Mouse (Mus musculus) frontal cortex, postnatal 10 days (tissue): ENCODE measurements at regions not wholly inside any gene's neighbourhood (a gene's known extent, or its start where the extent isn't known, plus 50 kb on each side); places are given as distances from the start of the nearest gene placed in this dataset.
A peak's percentile ranks its signal among the peaks of the same experiment; 100 is the strongest.

Source experiments
- DNase-seq, 2 experiments: peaks; one replicate each; pipeline ENCODE4 v3.0.0; 2022; ENCODE audit warnings: low spot score in 2 of 2, mixed read lengths in 1 of 2

DNA sequence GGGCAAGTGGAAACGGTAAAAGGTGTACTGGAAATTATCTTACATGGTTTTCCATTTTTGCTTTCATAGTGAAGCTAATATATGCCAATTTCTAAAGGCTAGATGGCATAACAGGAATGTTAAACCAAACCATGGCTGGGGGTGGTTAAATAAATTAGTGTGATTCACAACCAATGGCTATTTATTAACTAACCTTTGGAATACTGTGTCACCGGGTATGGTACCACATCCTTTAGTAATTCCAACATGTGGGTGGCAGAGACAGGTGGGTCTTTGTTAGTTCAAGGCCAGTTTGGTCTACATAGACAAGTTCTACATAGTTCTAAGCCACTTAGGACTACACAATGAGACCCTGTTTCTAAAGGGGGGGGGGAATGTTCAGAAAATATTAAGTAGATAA lies 179.8 kb upstream of the Plxnc1 start:
- no peak for DNase-seq

- DNase-seq: no peak
Measured at GRCm38 (mm10) chr10:95120007-95120406, 175.4 kb upstream of the Plxnc1 start.

DNA sequence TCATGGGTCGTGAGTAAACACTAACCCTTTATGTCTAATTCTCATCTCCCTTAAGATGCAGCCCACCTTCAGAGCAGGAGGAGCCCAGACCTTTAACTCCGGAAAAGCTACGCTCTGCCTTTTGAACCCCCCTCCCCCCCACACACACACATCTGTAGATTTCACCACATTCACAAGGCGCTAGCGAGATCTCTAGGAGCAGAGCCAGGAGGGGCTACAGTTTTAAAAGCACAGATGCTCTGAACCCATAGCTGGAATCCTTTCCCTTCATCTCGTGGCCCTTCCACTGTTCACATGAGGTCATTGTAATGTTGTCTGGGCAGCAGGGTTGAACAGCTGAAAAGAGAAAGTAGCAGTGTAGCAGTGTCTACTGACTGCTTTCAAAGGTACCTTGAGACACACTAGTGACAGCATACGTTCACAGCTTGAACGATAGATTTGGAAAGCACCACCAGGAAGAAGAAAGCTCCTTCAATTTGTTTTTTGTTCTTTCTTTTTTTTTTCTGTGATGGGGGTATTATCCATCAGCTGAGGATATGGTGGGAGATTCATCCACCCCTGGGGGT lies 174.2 kb upstream of the Plxnc1 start:
- DNase-seq: no peak

DNA sequence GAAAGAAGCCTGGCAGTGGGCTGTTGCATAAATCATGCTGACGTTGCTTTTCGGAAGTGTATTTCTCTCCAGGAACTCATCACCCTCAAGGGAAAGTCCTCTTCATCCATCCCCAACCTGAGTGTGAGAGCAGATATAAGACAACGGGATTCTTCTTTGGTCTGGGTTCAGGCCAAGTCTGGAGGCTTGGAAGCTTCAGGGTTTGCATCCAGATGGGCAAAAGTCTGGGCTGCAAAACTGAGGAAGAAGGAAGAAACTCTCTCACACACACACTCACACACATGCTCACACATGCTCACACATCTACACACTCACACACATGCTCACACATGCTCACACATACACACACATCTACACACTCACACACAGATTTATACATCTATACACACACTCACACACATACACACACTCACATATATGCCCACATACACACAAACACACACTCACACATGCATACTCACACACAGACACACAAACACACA lies 173.1 kb upstream of the Plxnc1 start:
- DNase-seq: no peak

- no peak for DNase-seq
Measured at GRCm38 (mm10) chr10:95117041-95117730, 172.6 kb upstream of the Plxnc1 start.

DNA sequence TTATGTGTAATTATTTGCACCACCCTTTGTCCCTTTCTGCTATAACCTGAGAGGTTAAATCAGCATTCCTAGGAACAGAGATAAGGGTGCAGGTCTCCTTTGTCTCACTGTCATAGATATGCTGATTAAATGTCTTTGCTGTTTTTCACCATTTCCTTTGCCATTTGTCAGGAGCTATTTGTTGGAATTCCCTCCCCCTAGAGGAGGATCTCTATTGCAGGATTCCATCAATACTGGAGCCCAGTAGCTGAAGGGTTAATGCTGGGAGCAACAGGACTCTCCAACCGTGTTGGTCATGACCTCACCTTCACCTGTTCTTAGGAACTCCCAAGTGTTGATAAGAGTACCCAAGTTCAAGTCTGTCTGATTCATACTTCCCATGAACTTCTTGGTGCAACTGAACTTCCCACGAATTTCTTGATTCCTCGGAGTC lies 172.0 kb upstream of the Plxnc1 start:
- no peak for DNase-seq

GRCm38 (mm10) chr10:95112837-95113388 lies 168.3 kb upstream of the Plxnc1 start:
- DNase-seq: no peak

- no peak for DNase-seq
Measured at GRCm38 (mm10) chr10:95112231-95112774, 167.7 kb upstream of the Plxnc1 start.

GRCm38 (mm10) chr10:95110786-95111185 lies 166.2 kb upstream of the Plxnc1 start:
- no peak for DNase-seq

DNA sequence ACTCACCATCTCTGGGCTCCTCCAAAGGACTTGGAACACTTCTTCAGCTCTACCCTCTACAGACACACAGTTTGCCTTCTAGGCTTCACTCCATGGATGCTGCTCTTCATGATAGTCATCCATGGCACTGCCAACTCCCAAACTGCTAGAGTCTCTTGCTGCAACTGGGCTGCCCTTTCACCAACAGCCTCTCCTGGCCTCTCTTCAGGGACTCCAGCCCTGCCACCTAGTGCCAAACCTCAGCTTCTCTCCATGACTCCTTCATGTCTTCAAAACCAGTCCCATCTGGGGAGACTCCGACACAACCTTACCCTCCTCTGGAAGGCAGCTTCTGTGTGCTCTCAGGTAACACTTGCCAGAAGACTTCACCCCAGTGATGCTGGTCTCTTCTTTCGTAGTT lies 164.9 kb upstream of the Plxnc1 start:
- no peak for DNase-seq

GRCm38 (mm10) chr10:95107532-95108251 lies 163.1 kb upstream of the Plxnc1 start:
- no peak for DNase-seq

- DNase-seq: no peak
Measured at GRCm38 (mm10) chr10:95103808-95104207, 159.2 kb upstream of the Plxnc1 start.

DNA sequence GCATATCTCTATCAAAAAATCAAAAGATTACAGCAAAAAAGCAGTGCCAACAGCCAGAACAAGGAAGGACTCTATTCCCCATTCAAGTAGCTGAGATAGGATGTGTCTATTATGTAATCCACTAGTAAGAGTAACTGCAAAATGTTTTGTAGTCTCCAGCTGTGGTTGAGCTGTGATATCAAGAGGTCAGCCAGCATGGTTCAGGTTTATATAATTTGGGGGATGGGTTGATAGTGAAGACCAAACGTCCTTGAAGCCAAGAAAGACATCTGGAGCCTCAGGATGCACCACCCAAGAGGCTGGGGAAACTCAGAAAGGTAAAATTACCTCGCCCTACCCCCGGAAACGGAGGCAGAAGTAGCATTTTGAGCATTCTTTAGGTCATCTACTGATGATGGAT lies 158.3 kb upstream of the Plxnc1 start:
- no peak for DNase-seq

DNA sequence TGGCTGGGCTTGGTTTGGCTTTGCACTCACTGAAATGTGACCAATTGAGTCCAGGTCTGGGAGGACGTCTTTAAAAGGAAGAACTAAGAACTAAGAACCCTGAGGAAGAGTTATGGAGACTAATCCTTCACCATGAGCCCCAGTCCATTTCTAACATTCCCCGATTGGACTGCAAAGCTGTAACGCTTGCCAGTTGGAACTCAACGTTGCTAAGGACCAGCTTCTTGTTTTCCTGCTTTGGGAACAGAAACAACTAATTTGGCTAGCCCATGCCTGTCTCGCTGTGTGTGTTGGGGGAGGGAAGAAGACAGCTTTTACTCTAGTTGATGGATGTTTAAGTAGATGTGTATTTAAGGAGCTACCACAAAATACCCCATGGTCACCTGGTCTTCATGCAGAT lies 155.3 kb upstream of the Plxnc1 start:
- DNase-seq: no peak

DNA sequence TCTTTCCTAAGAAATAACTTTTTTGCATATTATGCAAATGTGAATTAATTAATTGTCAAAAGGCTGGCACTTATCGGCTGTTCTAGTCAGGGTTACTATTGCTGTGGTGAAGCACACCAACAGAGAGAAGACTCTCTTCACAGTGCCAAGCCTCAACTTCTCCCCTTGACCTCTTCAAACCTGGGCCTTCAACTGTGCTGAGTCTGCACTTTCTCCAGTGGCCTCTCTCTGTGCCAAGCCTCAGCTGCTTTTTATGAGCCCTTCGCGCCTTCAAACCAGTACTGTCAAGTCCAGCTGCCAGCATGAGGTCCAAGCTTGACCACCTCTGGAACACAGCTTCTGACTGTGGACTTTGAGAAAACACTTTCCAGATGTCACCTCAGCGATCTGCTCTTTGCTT lies 151.2 kb upstream of the Plxnc1 start:
- no peak for DNase-seq

GRCm38 (mm10) chr10:95094771-95095170 lies 150.1 kb upstream of the Plxnc1 start:
- DNase-seq: no peak

GRCm38 (mm10) chr10:95093266-95093665 lies 148.6 kb upstream of the Plxnc1 start:
- no peak for DNase-seq

DNA sequence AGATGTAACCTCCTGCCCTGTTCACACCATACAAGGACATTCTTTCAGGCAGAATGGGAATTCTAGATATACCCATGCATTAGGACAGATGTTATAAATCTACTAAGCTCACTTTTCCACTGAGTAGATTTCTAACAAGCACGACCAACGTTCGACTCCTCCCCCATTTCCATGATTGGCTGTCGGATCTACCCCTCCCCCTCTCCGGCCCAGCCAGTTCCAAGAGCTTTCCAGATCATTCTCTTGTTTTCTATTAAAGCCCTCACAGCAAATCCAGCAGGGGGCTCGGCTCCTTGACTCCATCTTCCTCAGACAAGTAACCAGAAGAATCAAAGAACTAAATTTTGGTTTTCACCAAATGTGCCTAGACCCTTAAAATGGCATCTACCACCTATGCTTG lies 146.5 kb upstream of the Plxnc1 start:
- DNase-seq: no peak

- no peak for DNase-seq
Measured at GRCm38 (mm10) chr10:95090641-95091040, 146.0 kb upstream of the Plxnc1 start.

- no peak for DNase-seq
Measured at GRCm38 (mm10) chr10:95090035-95090434, 145.4 kb upstream of the Plxnc1 start.

DNA sequence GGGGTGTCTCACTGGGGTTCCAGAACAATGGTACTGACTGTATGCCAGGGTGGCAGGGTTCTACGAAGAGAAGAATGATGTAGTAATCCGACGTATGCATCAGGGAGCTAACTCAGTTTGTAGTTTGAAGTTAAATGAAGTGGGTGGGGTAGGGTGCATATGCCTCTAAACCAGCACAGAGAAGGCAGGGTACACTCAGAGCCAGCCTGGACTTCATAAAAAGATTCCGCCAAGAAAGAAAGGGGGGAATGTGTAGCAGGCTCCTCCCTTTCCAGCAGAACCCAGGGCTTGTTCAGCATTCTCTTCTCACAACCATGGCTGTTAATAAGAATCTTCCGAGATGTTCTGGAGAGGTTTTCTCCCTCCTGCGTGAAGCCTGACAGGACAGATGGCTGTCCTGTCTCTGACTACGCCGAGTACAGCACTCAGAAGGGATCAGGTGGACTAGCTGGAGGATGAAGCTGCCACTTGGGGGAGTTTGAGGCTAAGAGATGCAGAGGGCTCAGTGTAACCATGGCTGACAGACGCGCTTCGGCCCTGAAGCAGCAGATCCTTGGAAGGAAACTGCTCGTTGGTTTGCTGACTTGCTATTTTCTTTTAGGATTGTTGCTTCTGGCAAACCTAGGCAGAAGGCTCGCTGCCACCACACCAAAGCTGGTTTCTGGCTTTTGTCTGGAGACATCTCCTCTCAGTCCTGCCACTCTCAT lies 143.4 kb upstream of the Plxnc1 start:
- DNase-seq: peak in 1 of 2 experiments; percentile 53

DNA sequence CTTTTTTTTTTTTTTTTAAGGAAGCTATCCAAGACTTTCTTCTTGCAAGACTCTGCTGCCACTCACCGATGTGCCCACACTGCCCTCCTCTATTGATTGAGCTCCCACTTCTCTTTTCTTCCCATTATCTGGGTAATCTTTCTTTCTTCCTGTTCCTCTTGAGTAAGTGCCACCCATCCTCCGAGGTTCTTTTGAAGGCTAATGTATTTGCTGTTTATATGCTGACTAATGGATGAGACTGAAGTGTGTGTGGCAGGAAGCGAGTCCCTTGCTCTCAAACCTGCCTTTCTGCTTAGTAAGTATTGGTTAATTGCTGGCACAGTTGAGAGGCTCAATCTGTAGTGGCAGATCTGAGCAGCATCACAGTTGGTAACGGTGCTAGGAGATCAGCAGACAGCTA lies 142.1 kb upstream of the Plxnc1 start:
- DNase-seq: no peak
